Mouse (Mus musculus): ENCODE results near the gene Steap1. TPM values are rescaled to one million over a fixed set of nuclear protein-coding genes. Genes with fewer than 3 reads are reported as not detected.

The Steap1 gene
- polyA plus RNA-seq, 1 experiment from 2014 or later = 6.9 TPM

DNA sequence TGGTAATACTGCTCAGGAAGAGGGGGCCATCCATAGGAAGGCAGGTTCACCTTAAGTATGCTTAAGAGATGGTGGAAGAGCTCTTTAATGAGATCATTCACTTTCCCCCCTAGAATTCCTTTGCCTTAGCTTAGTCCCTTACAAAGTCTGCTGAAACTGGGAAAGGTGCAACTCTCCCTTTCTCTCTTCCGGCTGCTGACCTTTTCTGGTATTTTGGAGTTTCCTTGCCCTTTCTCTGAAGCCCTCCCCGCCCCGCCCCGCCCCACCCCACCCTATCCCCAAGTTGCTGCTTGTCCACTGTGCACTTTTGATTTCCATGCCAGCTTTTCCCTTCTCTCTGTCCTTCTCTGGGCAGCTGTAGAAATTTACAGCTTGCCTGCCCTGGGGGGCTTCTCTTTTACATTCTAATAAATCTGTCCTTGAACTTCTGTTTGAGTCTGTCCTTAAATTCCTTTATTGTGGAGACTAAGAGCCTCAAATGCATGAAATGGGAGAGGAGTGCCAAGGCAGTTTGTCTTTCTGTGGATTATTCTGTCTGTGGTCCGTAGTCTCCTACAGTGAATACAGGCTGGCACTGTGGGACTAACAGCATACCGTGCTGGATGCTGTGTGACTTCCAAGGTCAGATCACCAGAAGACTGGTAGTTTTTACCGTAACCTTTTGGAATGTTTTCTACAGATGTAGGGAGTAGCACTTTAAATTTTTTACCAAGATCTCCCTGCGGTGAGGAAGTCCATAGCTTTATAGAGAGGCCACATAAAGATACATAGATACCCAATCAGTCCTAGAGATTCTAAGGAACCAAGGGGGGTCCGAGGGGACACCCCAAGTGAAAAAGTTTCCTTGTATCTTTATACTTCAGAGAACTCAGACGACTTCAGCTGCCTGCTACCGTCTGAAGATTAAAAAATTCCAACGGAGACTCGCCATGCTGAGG is 41.5 kb downstream of the Steap1 start:
- Histone ChIP-seq H3K36me3 (no peaks in the 10 kb centered on the region), H3K4me2 (no peak overlapping the region), H3K27ac (no peak overlapping the region), H3K4me1 (replicated peaks) (no peaks in the 10 kb centered on the region), H3K4me3 (replicated peaks) (no peak overlapping the region), H3K27me3 (no peaks in the 10 kb centered on the region), H3K9me3 (replicated peaks) (no peaks in the 10 kb centered on the region), H3K9ac (no peak overlapping the region)
- WGBS (ENCODE audit: insufficient replicate concordance) = 57% methylated on average over 13 of the region's 13 CpGs
- no peak for ATAC-seq (ENCODE audit: low read depth)
- no peak for DNase-seq

DNA sequence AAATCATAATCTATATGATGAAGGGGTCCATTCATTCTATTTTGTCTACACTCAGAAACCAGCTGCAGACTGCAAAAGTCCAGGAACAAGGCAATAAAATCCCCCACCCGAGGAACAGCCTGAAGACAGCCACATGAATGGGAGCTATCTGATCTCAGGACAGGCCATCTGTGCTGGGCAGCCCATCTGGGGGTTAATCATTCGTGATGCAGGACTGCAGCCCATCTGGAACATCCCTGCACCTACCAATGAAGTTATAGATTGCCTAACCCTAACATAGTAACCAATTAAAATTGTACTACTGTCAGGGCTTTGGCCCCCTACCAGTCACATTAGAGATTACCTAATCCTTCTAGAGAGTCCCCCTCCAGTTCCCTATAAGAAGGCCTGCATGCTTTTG is 44.1 kb downstream of the Steap1 start:
- DNase-seq (no peak), ATAC-seq (ENCODE audit: low read depth) (no peak)
- Histone ChIP-seq H3K9me3 (replicated peaks) (no peaks in the 10 kb centered on the region), H3K36me3 (no peaks in the 10 kb centered on the region), H3K4me3 (replicated peaks) (no peak overlapping the region), H3K4me2 (no peak overlapping the region), H3K4me1 (replicated peaks) (no peaks in the 10 kb centered on the region), H3K9ac (no peak overlapping the region), H3K27ac (no peak overlapping the region), H3K27me3 (no peaks in the 10 kb centered on the region)
- WGBS (ENCODE audit: insufficient replicate concordance) = 16% methylated on average over 2 of the region's 2 CpGs

DNA sequence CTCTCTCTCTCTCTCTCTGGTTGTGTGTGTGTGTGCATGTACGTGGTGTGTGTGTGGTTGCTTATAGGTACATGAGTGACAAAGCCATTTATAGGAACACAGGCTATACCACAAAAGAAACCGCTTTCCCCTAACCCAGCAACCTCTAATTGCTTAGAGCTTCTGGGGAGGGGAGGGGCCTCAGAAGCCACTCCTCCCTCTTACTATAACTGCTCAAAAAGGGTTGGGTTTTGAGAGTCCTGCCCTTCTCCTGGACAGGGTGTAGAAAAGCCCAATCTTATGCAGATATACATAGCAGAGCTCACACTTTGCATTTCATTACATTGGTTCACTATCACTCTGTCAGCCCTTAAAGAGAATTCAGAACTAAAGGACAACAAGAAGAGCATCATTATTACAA is 48.7 kb downstream of the Steap1 start:
- no peak for ATAC-seq (ENCODE audit: low read depth)

DNA sequence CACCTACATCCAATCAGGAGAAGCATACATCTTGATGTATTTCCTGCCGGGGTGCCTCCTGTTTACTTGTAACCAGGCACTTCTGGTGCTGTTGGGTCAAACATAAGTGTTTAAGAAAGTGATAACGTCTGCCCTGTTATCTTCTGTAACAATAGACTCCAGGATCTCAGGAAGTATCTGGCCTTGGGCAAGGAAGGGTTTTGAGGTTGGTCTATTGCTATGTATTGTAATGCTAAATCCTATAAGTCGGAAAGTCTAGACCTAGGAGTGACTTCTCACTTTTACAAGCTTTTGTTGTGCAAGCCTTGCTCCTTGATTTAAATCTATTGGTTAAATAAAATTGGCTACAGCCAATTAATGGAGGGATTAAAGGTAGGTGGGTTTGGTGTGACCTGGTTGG is 50.3 kb downstream of the Steap1 start:
- Histone ChIP-seq H3K9me3 (replicated peaks) (no peaks in the 10 kb centered on the region), H3K4me1 (replicated peaks) (no peaks in the 10 kb centered on the region), H3K4me2 (no peak overlapping the region), H3K9ac (no peak overlapping the region), H3K27ac (no peak overlapping the region), H3K27me3 (peaks cover 12% of the 10 kb centered on the region), H3K36me3 (no peaks in the 10 kb centered on the region), H3K4me3 (replicated peaks) (no peak overlapping the region)
- WGBS (ENCODE audit: insufficient replicate concordance) = 35% methylated on average over 3 of the region's 3 CpGs
- DNase-seq (no peak), ATAC-seq (ENCODE audit: low read depth) (no peak)

More for the DNA sequence above, 48.7 kb downstream of the Steap1 start:
- Histone ChIP-seq H3K27ac (no peak overlapping the region), H3K4me3 (replicated peaks) (no peak overlapping the region), H3K4me2 (no peak overlapping the region), H3K36me3 (no peaks in the 10 kb centered on the region), H3K27me3 (no peaks in the 10 kb centered on the region), H3K4me1 (replicated peaks) (no peaks in the 10 kb centered on the region), H3K9ac (no peak overlapping the region), H3K9me3 (replicated peaks) (no peaks in the 10 kb centered on the region)
- DNase-seq = no peak
- 48% methylated on average over 2 of the region's 2 CpGs for WGBS (ENCODE audit: insufficient replicate concordance)

DNA sequence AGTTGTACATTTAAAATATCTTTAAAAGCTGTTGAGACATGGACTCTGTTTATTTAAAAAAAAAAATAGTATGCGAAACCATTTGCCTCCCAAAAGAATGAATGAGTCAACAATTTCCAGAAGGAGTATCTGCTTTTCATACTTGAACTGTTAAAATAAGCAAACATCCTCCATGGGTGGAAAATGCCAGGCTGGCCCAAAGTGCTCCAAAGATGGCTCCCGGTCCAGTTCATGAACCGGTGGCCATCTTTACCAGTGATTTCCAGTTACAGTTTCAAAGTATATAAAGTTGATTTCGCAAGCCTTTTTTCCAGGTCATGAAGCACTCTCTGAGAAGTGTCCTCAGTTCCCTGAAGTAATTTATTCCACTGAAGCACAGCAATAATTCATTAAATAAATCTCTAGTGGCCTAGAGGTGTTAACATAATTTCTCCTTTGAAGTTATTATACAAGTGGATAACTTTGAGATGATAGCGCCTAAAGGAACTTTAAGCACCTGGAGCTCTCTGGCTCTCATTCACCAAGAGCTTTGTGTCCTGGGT is 53.7 kb downstream of the Steap1 start:
- Histone ChIP-seq H3K36me3 (no peaks in the 10 kb centered on the region), H3K4me3 (replicated peaks) (no peak overlapping the region), H3K27me3 (peaks cover 38% of the 10 kb centered on the region), H3K27ac (no peak overlapping the region), H3K9me3 (replicated peaks) (no peaks in the 10 kb centered on the region), H3K9ac (no peak overlapping the region), H3K4me2 (no peak overlapping the region), H3K4me1 (replicated peaks) (no peaks in the 10 kb centered on the region)
- 74% methylated on average over 5 of the region's 5 CpGs for whole genome bisulfite sequencing (ENCODE audit: insufficient replicate concordance)
- ATAC-seq (ENCODE audit: low read depth) (no peak), DNase-seq (no peak)

DNA sequence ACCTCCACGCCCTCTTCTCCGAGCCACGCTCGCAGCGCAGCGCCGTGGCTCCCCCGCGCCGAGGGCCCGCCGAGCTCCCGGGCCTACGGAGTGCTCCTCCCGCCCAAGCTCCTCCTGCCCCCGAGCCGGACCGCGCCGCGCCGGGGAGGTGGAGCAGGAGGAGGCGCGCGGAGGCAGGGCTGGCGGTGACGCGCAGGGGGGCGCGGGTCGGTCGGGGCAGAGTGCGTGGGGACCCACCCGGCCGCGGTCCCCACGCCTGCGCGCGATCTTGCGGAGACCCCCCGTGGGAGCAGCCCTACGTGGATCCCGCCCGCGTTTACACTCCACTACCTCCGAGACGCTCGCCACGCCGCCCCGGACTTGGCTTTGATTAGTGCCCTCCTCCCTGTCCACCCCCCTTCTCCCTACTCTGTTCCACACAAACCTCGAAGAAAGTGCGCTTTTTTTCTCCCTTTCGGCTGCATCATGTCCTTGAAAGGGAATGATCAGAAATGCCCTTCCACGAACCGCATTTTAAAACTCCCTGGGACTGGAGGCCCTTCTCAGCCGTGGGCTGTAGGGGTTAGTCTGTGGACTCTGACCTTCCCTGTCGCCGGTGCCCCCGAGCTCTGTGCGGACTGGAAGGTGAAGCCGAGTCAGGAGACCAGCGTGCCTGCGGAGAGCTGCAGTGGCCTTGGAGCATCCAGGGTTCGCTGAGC is 55.0 kb downstream of the Steap1 start, which contains the start of gene Steap2:
Steap2 (minus strand) TSS at position 623 of the 698 bp plus-strand sequence.
- Histone ChIP-seq H3K4me2 (peak within 1 kb of the TSS; percentile 55), H3K9me3 (replicated peaks) (no peaks in the 10 kb centered on the region), H3K36me3 (no peaks in the 10 kb centered on the region), H3K4me3 (replicated peaks) (peak within 1 kb of the TSS; percentile 59), H3K9ac (peak within 1 kb of the TSS; percentile 64), H3K4me1 (replicated peaks) (0 out of 2 replicates have a peak, but pooled peaks cover 2% of the 10 kb centered on the region), H3K27ac (peak within 1 kb of the TSS; percentile 50), H3K27me3 (peaks cover 38% of the 10 kb centered on the region)
- DNase-seq = no peak
- WGBS (ENCODE audit: insufficient replicate concordance) = under 1% methylated on average over 63 of the region's 66 CpGs
- peak; percentile 80 for ATAC-seq (ENCODE audit: low read depth)

DNA sequence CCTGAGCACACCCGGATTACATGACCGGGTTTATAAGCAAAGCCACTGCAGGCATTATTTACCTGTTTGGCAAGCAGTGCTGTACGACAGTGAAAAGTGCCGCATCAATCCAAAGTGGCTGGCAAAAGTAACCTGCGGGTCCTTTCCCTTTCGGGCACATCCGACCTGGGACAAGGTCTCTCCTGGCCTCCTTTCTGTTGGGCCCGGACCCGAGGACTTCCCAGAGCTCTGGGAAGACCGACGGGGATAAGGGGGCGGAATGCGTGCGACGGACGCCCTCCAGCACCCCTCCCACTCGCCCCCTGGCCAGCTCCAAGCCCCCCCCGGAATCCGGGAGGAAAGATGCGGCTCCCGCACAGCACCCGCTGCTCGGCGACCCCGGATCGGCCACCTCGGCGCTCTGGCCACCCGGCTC is 55.6 kb downstream of the Steap1 start:
- H3K4me3 ChIP-seq (replicated peaks) = peak overlapping the region; percentile 59
- 0 out of 2 replicates have a peak, but pooled peaks cover 4% of the 10 kb centered on the region for H3K4me1 ChIP-seq (replicated peaks)
- H3K4me2 ChIP-seq = peak overlapping the region; percentile 55
- ATAC-seq (ENCODE audit: low read depth) (peak; percentile 44), DNase-seq (no peak)
- 3% methylated on average over 29 of the region's 29 CpGs for WGBS (ENCODE audit: insufficient replicate concordance)
- H3K9me3 ChIP-seq (replicated peaks) = no peaks in the 10 kb centered on the region
- H3K27ac ChIP-seq = peak overlapping the region; percentile 50
- peaks cover 38% of the 10 kb centered on the region for H3K27me3 ChIP-seq
- no peaks in the 10 kb centered on the region for H3K36me3 ChIP-seq
- peak overlapping the region; percentile 64 for H3K9ac ChIP-seq

DNA sequence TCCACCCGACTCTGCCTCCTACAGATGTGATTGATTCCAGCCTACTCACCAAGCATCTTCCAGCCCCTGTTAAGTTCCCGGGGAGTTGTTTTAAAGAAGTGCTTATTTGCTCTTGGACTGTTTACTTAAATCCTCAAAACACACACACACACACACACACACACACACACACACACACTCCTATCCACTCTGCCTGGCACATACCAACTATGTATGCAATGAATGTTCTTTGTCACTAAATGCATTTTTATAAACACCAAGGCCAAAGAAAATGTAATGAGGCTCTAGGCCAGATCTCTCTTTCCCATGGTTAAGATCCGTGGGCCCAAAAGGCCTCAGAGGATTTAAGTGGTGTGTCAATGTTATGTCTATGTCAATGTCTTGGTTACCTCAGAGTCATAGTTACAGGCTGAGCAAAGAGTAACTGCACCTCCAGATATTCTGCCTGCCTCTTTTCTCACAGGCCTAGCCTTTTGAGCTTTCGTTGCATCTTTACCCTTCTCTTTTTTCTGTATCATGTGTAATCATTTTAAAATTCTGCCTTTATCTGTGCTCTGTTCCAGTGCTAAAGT is 56.9 kb downstream of the Steap1 start:
- WGBS (ENCODE audit: insufficient replicate concordance) = 48% methylated on average over 4 of the region's 4 CpGs
- ATAC-seq (ENCODE audit: low read depth) (no peak), DNase-seq (no peak)
- peaks cover 38% of the 10 kb centered on the region for H3K27me3 ChIP-seq
- no peak overlapping the region for H3K27ac ChIP-seq
- H3K4me3 ChIP-seq (replicated peaks) = no peak overlapping the region
- no peaks in the 10 kb centered on the region for H3K36me3 ChIP-seq
- H3K9me3 ChIP-seq (replicated peaks) = no peaks in the 10 kb centered on the region
- H3K9ac ChIP-seq = no peak overlapping the region
- H3K4me2 ChIP-seq = peak overlapping the region; percentile 55; the same call in 1 of the 2 replicates
- 0 out of 2 replicates have a peak, but pooled peaks cover 8% of the 10 kb centered on the region for H3K4me1 ChIP-seq (replicated peaks)

DNA sequence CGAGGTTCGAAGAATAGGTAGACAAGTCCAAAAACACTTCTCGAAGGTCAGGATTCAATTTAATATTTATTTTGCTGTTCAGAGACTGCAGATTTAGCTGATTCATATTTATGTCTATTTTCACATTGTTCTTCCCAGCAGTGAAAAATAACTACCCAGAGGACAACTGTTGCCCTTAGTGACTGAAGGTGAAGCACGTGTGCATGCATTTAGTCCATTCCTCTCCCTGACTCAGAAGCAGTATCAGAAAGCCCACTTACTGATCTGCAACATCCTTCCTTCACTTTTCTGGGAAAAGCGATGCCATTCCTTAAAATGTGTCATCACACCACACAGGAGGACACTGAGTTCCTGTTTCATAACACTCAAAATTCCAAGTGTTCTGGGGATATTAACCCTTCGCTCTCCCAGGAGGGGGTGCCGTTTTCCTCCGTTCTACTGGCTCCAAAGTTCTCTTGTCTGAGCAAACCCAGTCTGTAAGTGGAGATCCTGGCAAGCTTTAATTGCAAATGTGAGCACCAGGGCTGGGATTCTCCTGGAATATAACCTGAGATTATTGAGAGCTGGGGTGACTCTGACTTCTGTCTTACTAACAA is 60.1 kb downstream of the Steap1 start:
- no peak for DNase-seq
- H3K4me2 ChIP-seq = no peak overlapping the region
- H3K4me1 ChIP-seq (replicated peaks) = 0 out of 2 replicates have a peak, but pooled peaks cover 8% of the 10 kb centered on the region
- WGBS (ENCODE audit: insufficient replicate concordance) = 57% methylated on average over 8 of the region's 8 CpGs
- ATAC-seq (ENCODE audit: low read depth) = no peak
- no peak overlapping the region for H3K9ac ChIP-seq
- H3K9me3 ChIP-seq (replicated peaks) = no peaks in the 10 kb centered on the region
- H3K27me3 ChIP-seq = peaks cover 29% of the 10 kb centered on the region
- H3K27ac ChIP-seq = no peak overlapping the region
- H3K4me3 ChIP-seq (replicated peaks) = no peak overlapping the region
- H3K36me3 ChIP-seq = no peaks in the 10 kb centered on the region

DNA sequence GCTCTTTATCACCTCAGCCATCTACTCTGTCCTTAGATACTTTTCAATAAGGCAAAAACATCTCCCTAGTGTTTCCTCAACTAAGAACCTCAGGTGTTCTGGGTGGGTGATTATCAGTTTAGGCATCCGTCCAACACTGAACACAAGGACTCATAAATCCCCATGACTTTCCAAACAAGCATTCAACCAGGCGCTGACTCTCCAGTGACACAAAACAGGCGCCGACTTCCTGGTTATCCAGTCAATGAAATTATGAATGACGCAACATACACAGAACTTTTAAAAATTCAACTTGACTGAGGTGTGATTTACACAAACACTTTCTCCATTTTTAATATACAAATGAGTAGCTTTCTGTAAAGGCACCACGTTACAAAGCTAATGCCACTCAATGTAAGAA is 60.9 kb downstream of the Steap1 start:
- no peak overlapping the region for H3K9ac ChIP-seq
- no peak for ATAC-seq (ENCODE audit: low read depth)

More for the DNA sequence above, 60.9 kb downstream of the Steap1 start:
- H3K4me2 ChIP-seq = no peak overlapping the region
- 0 out of 2 replicates have a peak, but pooled peaks cover 8% of the 10 kb centered on the region for H3K4me1 ChIP-seq (replicated peaks)
- H3K4me3 ChIP-seq (replicated peaks) = no peak overlapping the region
- 56% methylated on average over 6 of the region's 6 CpGs for WGBS (ENCODE audit: insufficient replicate concordance)
- no peak overlapping the region for H3K27ac ChIP-seq
- no peaks in the 10 kb centered on the region for H3K9me3 ChIP-seq (replicated peaks)
- no peak for DNase-seq
- H3K27me3 ChIP-seq = peaks cover 21% of the 10 kb centered on the region
- no peaks in the 10 kb centered on the region for H3K36me3 ChIP-seq
